Mouse (Mus musculus) heart, embryonic 12.5 days (tissue): ENCODE measurements at regions not wholly inside any gene's neighbourhood (a gene's known extent, or its start where the extent isn't known, plus 50 kb on each side); places are given as distances from the start of the nearest gene placed in this dataset.

ENCODE experiments used
- ATAC-seq: fragments of 200-750 bp; cut with Nextera tagmentation; 2 replicates; pipeline ENCODE4 v1.8.0; 2017; ENCODE audit warnings: moderate TSS enrichment, moderate library complexity; ENCODE audit not compliant: insufficient number of reproducible peaks, low FRiP score
- H3K27ac ChIP-seq: fragments of 300-500 bp; sonication (generic); 2 replicates; pipeline ENCODE4 v1.5.1; 2016; ENCODE audit warnings: mild to moderate bottlenecking, moderate library complexity; ENCODE audit not compliant: poor library complexity, severe bottlenecking
- H3K27me3 ChIP-seq: fragments of 300-500 bp; sonication (generic); replicated peaks from 2 replicates; pipeline ENCODE4 v1.6.1; 2016; ENCODE audit warnings: mild to moderate bottlenecking, moderate library complexity
- H3K36me3 ChIP-seq: fragments of 300-500 bp; sonication (generic); 2 replicates; pipeline ENCODE4 v1.6.1; 2016; ENCODE audit warnings: mild to moderate bottlenecking, moderate library complexity
- H3K4me1 ChIP-seq: fragments of 300-500 bp; sonication (generic); replicated peaks from 2 replicates; pipeline ENCODE4 v1.6.1; 2016; ENCODE audit warnings: mild to moderate bottlenecking
- H3K4me2 ChIP-seq: fragments of 300-500 bp; sonication (generic); 2 replicates; pipeline ENCODE4 v1.6.1; 2016; ENCODE audit warnings: mild to moderate bottlenecking, moderate library complexity
- H3K4me3 ChIP-seq: fragments of 300-500 bp; sonication (generic); 2 replicates; pipeline ENCODE4 v1.5.1; 2016; ENCODE audit warnings: mild to moderate bottlenecking
- H3K9ac ChIP-seq: fragments of 300-500 bp; sonication (generic); 2 replicates; pipeline ENCODE4 v1.6.1; 2016; ENCODE audit warnings: mild to moderate bottlenecking, moderate library complexity
- H3K9me3 ChIP-seq: fragments of 300-500 bp; sonication (generic); replicated peaks from 2 replicates; pipeline ENCODE4 v1.6.1; 2016; ENCODE audit warnings: mild to moderate bottlenecking, moderate library complexity
- WGBS: fragments of 180-500 bp; shearing (Covaris S2); methylation state at CpG from one replicate; pipeline ENCODE4 v1.1.7; 2016; 5-methylcytosine and 5-hydroxymethylcytosine counted together

DNA sequence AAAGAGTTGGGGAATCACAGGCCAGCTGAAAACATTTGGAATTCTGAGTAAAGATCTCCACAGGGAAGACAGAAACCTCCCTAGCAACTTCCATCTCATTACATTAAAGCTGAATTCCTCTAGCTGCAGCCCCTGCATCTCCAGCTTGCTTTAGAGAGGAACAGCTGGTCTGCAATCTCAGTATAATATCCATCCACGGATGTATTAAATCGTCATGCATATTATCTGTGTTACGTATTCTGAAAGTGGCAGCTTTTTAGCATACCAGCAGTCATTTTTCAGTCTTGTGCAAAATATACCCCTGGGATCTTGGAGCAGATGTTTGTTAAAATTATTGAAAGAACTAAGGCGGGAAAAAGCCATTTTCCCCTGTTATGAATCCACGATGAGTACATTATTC lies 287.7 kb upstream of the Gm9747 start:
- Histone ChIP-seq H3K4me3 (no peak overlapping the region), H3K4me1 (peaks cover 6% of the 10 kb centered on the region), H3K9ac (no peak overlapping the region), H3K9me3 (no peaks in the 10 kb centered on the region), H3K36me3 (no peaks in the 10 kb centered on the region), H3K27me3 (no peaks in the 10 kb centered on the region), H3K4me2 (no peak overlapping the region), H3K27ac (no peak overlapping the region)
- WGBS: 77% methylated on average over 5 of the region's 5 CpGs
- no peak for ATAC-seq

GRCm38 (mm10) chr1:81950140-81950550 lies 282.8 kb upstream of the Gm9747 start:
- ATAC-seq: no peak
- Histone ChIP-seq H3K9me3 (no peaks in the 10 kb centered on the region), H3K4me2 (no peak overlapping the region), H3K4me3 (no peak overlapping the region), H3K27ac (peak overlapping the region; percentile 70), H3K4me1 (peaks cover 11% of the 10 kb centered on the region), H3K27me3 (no peaks in the 10 kb centered on the region), H3K36me3 (no peaks in the 10 kb centered on the region), H3K9ac (no peak overlapping the region)
- 15% methylated on average over 3 of the region's 3 CpGs for WGBS

DNA sequence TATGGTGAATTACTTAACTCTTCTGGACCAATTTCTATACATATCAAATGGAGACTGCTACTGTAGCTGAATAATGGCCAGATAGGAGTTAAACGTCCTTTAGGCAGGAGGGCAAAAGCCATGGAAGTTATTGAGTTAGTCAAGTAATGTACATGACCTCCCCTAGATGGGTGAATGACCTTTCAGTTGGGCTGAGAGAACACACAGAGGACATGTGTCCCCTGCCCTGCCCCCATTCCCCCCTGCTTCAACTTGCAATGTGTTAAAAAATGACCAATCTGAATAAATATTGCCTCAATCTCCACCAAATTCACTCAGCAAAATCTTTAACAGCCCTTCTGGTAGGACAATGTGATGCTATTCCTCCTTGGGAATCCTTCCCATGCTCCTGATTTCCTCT lies 282.1 kb upstream of the Gm9747 start:
- H3K36me3 ChIP-seq: no peaks in the 10 kb centered on the region
- no peak overlapping the region for H3K27ac ChIP-seq
- no peak overlapping the region for H3K4me2 ChIP-seq
- WGBS: 52% methylated on average over 1 of the region's 1 CpGs
- no peak overlapping the region for H3K4me3 ChIP-seq
- no peak for ATAC-seq
- peaks cover 11% of the 10 kb centered on the region for H3K4me1 ChIP-seq
- no peak overlapping the region for H3K9ac ChIP-seq
- no peaks in the 10 kb centered on the region for H3K9me3 ChIP-seq
- H3K27me3 ChIP-seq: no peaks in the 10 kb centered on the region

- no peak overlapping the region for H3K4me3 ChIP-seq
- WGBS: 83% methylated on average over 4 of the region's 4 CpGs
- peaks cover 11% of the 10 kb centered on the region for H3K4me1 ChIP-seq
- H3K9me3 ChIP-seq: no peaks in the 10 kb centered on the region
- no peak overlapping the region for H3K9ac ChIP-seq
- no peaks in the 10 kb centered on the region for H3K27me3 ChIP-seq
- no peaks in the 10 kb centered on the region for H3K36me3 ChIP-seq
- no peak overlapping the region for H3K27ac ChIP-seq
- ATAC-seq: no peak
- H3K4me2 ChIP-seq: no peak overlapping the region
These were observed 281.4 kb upstream of the Gm9747 start for GRCm38 (mm10) chr1:81951493-81952011.

DNA sequence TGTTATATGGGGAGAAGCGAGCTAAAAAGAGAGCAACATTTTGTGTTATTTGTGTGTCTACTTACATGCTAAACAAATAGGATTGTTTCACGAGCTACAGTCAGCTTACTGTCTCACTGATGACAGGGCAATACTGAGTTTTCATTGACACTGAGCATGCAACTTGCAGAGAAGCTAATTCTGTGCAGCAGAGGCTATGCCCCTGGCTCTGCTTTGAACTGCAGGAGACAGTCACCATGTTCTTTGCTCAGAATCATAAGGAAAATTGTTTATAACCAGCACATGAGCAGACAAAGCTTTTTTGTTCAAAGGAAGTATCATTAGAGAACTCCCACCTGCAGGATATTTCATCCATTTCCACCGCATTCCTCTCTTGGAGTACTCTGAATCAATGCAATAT lies 280.8 kb upstream of the Gm9747 start:
- Histone ChIP-seq H3K36me3 (no peaks in the 10 kb centered on the region), H3K4me1 (peaks cover 11% of the 10 kb centered on the region), H3K9me3 (no peaks in the 10 kb centered on the region), H3K27me3 (no peaks in the 10 kb centered on the region), H3K4me3 (no peak overlapping the region), H3K4me2 (no peak overlapping the region), H3K27ac (no peak overlapping the region), H3K9ac (no peak overlapping the region)
- ATAC-seq: no peak
- 65% methylated on average over 3 of the region's 3 CpGs for WGBS

GRCm38 (mm10) chr1:81954507-81954906 lies 278.4 kb upstream of the Gm9747 start:
- Histone ChIP-seq H3K27ac (no peak overlapping the region), H3K4me1 (peaks cover 11% of the 10 kb centered on the region), H3K9ac (no peak overlapping the region), H3K36me3 (no peaks in the 10 kb centered on the region), H3K4me2 (no peak overlapping the region), H3K27me3 (no peaks in the 10 kb centered on the region), H3K9me3 (no peaks in the 10 kb centered on the region), H3K4me3 (no peak overlapping the region)
- WGBS: 67% methylated on average over 2 of the region's 2 CpGs
- ATAC-seq: no peak

- no peaks in the 10 kb centered on the region for H3K36me3 ChIP-seq
- H3K27ac ChIP-seq: no peak overlapping the region
- no peak overlapping the region for H3K4me2 ChIP-seq
- no peaks in the 10 kb centered on the region for H3K9me3 ChIP-seq
- H3K4me1 ChIP-seq: no peaks in the 10 kb centered on the region
- WGBS: 91% methylated on average over 1 of the region's 1 CpGs
- no peak overlapping the region for H3K9ac ChIP-seq
- no peaks in the 10 kb centered on the region for H3K27me3 ChIP-seq
- no peak for ATAC-seq
- H3K4me3 ChIP-seq: no peak overlapping the region
These were observed 265.9 kb upstream of the Gm9747 start for GRCm38 (mm10) chr1:81967062-81967461.

DNA sequence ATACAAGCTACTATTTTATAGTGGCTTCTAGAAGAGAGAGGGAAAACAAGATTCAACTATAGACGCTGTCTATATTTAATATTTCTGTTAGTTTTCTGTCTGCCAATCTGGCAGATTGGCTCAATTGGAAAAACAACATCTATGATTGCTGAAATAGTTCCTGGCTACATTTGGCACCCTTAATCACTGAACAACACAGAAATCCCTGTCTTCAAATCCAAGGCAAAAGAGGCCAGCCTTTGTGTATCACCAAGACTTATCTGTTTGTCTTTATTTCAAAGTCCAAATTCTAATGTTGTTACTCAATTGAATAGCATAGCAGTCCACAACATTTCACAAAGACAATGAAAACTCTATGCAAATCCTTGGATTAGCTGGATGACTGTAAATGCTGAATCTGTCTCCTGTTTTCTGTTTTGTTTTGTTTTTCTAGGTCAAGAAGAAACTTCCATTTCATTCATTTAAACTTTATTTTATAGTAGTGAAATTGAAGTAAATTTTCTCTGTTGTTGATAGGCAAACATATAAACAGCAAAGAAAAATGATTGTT lies 265.1 kb upstream of the Gm9747 start:
- H3K9me3 ChIP-seq: no peaks in the 10 kb centered on the region

DNA sequence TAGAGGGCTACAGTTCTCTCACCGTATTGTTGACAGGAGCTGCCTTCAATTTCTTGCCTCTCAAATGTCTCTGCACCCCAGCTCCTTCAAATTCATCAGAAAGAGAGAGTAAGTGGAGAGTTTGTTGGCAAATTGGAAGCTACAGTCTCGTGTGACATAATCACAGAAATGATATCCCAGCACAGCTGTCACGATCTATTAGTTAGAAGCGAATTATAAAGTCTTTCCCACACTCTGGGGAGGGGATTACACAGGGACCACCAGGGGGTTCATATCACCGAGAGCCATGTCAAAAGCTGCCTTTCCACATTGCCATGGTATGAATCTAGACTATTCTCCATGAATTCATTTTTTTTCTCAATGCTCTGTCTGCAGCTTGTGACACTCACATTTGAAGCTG lies 260.3 kb upstream of the Gm9747 start:
- WGBS: 76% methylated on average over 5 of the region's 5 CpGs
- no peaks in the 10 kb centered on the region for H3K27me3 ChIP-seq
- H3K4me2 ChIP-seq: no peak overlapping the region
- no peak overlapping the region for H3K27ac ChIP-seq
- no peak overlapping the region for H3K4me3 ChIP-seq
- no peaks in the 10 kb centered on the region for H3K9me3 ChIP-seq
- ATAC-seq: no peak
- no peak overlapping the region for H3K9ac ChIP-seq
- no peaks in the 10 kb centered on the region for H3K36me3 ChIP-seq
- no peaks in the 10 kb centered on the region for H3K4me1 ChIP-seq

More for the DNA sequence above, 265.1 kb upstream of the Gm9747 start:
- Histone ChIP-seq H3K27me3 (no peaks in the 10 kb centered on the region), H3K27ac (no peak overlapping the region), H3K4me2 (no peak overlapping the region), H3K9ac (no peak overlapping the region), H3K4me3 (no peak overlapping the region), H3K36me3 (no peaks in the 10 kb centered on the region), H3K4me1 (no peaks in the 10 kb centered on the region)
- WGBS: 79% methylated on average over 1 of the region's 1 CpGs
- no peak for ATAC-seq

DNA sequence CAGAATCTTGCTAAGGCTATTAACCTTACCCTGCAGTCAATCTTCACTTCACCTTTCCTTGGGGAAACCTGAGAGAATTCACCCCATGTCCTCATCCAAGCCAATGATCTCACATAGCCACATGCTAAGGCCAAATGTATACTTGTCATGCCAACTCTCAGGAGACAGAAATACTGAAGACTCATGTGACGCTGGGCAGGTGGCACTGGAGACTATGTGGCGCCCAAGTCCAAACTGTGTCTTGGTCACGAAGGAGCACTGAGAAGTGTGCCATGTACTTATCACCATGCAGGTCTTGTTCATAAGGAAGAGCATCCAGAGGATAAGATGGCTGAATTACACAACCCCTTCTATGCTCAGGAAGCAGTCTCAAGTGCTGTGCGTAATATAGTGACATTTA lies 259.4 kb upstream of the Gm9747 start:
- Histone ChIP-seq H3K4me1 (no peaks in the 10 kb centered on the region), H3K27me3 (no peaks in the 10 kb centered on the region), H3K9me3 (no peaks in the 10 kb centered on the region), H3K27ac (no peak overlapping the region), H3K4me3 (no peak overlapping the region), H3K36me3 (no peaks in the 10 kb centered on the region), H3K9ac (no peak overlapping the region), H3K4me2 (no peak overlapping the region)
- WGBS: 83% methylated on average over 4 of the region's 4 CpGs
- ATAC-seq: no peak

GRCm38 (mm10) chr1:82007943-82008342 lies 225.0 kb upstream of the Gm9747 start:
- no peaks in the 10 kb centered on the region for H3K36me3 ChIP-seq
- no peaks in the 10 kb centered on the region for H3K27me3 ChIP-seq
- no peak overlapping the region for H3K9ac ChIP-seq
- H3K4me1 ChIP-seq: peaks cover under 1% of the 10 kb centered on the region; the same call in 1 of the 2 replicates
- H3K9me3 ChIP-seq: no peaks in the 10 kb centered on the region
- H3K27ac ChIP-seq: no peak overlapping the region
- no peak overlapping the region for H3K4me3 ChIP-seq
- no peak overlapping the region for H3K4me2 ChIP-seq
- ATAC-seq: no peak
- WGBS: 76% methylated on average over 5 of the region's 5 CpGs

DNA sequence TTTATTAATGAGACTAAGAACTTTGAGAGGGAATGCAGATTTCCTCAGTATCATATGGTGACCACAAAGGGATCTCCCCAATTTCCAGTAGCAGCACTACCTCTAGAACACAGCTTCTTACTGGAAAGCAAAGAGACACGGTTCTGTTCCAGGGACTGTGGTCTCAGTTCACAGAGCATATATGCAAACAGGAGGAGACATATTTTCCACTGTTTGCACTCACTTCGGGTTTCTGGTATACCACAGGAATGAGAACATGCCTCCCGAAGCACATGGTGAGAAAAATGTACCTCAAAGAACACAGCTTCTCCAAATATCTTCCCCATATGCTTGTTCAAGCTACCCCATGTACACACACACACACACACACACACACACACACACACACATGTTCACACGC lies 224.1 kb upstream of the Gm9747 start:
- Histone ChIP-seq H3K4me3 (no peak overlapping the region), H3K27ac (no peak overlapping the region), H3K27me3 (no peaks in the 10 kb centered on the region), H3K9me3 (no peaks in the 10 kb centered on the region), H3K36me3 (no peaks in the 10 kb centered on the region), H3K9ac (no peak overlapping the region), H3K4me2 (no peak overlapping the region), H3K4me1 (no peaks in the 10 kb centered on the region)
- 74% methylated on average over 4 of the region's 4 CpGs for WGBS
- no peak for ATAC-seq
